Mouse (Mus musculus) heart, embryonic 15.5 days (tissue): Measurements from ENCODE around the gene Ltk. TPM values are rescaled to one million over a fixed set of nuclear protein-coding genes. Genes with fewer than 3 reads are reported as not detected.

Experiments
- ATAC-seq: fragments of 200-750 bp; cut with Nextera tagmentation; replicated peaks from 2 replicates; pipeline ENCODE4 v1.8.0; 2017; ENCODE audit warnings: low read depth, moderate TSS enrichment; ENCODE audit not compliant: insufficient number of reproducible peaks, insufficient read depth, low FRiP score
- H3K27ac ChIP-seq: fragments of 300-500 bp; sonication (generic); 2 replicates; pipeline ENCODE4 v1.5.1; 2015; ENCODE audit warnings: mild to moderate bottlenecking, inconsistent platforms
- H3K27me3 ChIP-seq: fragments of 300-500 bp; sonication (generic); 2 replicates; pipeline ENCODE4 v1.6.1; 2015; ENCODE audit warnings: inconsistent platforms
- H3K36me3 ChIP-seq: fragments of 300-500 bp; sonication (generic); 2 replicates; pipeline ENCODE4 v1.6.1; 2015; ENCODE audit warnings: mild to moderate bottlenecking, inconsistent platforms
- H3K4me1 ChIP-seq: fragments of 300-500 bp; sonication (generic); replicated peaks from 2 replicates; pipeline ENCODE4 v1.6.1; 2015; ENCODE audit warnings: inconsistent platforms
- H3K4me2 ChIP-seq: fragments of 300-500 bp; sonication (generic); 2 replicates; pipeline ENCODE4 v1.6.1; 2015; ENCODE audit warnings: inconsistent platforms, mild to moderate bottlenecking, moderate library complexity
- H3K4me3 ChIP-seq: fragments of 300-500 bp; sonication (generic); 2 replicates; pipeline ENCODE4 v1.5.1; 2015; ENCODE audit warnings: mild to moderate bottlenecking, inconsistent platforms
- H3K9ac ChIP-seq: fragments of 300-500 bp; sonication (generic); 2 replicates; pipeline ENCODE4 v1.6.1; 2015; ENCODE audit warnings: mild to moderate bottlenecking, inconsistent platforms
- H3K9me3 ChIP-seq: fragments of 300-500 bp; sonication (generic); replicated peaks from 2 replicates; pipeline ENCODE4 v1.6.1; 2016; ENCODE audit warnings: inconsistent platforms
- WGBS: fragments of 180-500 bp; shearing (Covaris S2); methylation state at CpG from one replicate; pipeline ENCODE4 v1.1.7; 2015; ENCODE audit warnings: mixed read lengths; 5-methylcytosine and 5-hydroxymethylcytosine counted together
- polyA plus RNA-seq: library from polyadenylated mRNA; unstranded; fragments of >200 nt; fragmentation: Nextera tagmentation; extraction: Ambion mirVana; gene quantifications from 2 replicates; pipeline ENCODE4 v1.2.1, GENCODE M21; 2015

Gene Ltk
- polyA plus RNA-seq, 1 experiment from 2014 or later = 0.10 TPM

DNA sequence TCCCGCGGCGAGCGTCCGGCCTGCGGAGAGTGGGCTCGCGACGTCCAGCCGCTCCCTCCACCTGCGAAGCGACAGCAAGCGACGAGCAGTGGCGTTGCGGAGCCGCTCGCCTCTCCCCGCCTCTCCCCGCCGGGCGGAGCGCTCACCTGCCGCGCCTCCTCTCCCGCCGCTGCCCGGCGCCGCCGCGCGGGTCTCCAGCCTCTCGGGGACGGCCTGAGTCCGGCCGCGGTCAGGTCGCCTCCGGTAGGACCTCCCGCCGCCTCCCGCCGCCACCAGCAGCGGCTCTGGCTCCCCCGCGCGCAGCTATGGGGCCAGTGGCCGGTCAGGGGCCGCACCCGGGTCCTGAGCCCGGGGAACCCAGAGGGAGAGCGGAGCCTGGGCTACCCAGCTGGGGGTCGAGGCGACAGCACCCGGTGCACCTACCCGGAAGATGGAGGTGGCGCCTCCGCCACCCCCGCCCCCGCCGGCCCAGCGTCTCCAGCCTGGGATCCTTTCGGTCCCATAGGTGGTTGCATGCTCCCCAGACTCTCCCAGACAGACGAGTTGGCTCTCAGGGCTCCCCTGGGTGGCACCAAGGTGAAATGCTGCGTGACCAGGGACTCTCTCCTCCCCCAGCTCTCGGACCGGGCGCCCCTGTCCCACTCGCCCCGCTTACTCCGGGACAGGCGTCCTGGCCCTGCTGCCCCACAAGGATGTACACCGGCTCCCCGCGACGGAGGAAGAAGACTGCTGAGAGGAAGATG is 2.0 kb downstream of the Ltk start:
- Histone ChIP-seq H3K27ac (no peak overlapping the region), H3K36me3 (no peaks in the 10 kb centered on the region; the same call in 1 of the 2 replicates), H3K27me3 (peaks cover 73% of the 10 kb centered on the region), H3K9ac (peak overlapping the region; percentile 60), H3K9me3 (no peaks in the 10 kb centered on the region), H3K4me1 (peaks cover 17% of the 10 kb centered on the region), H3K4me3 (peak overlapping the region; percentile 74), H3K4me2 (peak overlapping the region; percentile 100)
- WGBS = 1% methylated on average over 77 of the region's 77 CpGs
- ATAC-seq = 0 out of 2 replicates have a peak, but pooled peaks have one; percentile 43

DNA sequence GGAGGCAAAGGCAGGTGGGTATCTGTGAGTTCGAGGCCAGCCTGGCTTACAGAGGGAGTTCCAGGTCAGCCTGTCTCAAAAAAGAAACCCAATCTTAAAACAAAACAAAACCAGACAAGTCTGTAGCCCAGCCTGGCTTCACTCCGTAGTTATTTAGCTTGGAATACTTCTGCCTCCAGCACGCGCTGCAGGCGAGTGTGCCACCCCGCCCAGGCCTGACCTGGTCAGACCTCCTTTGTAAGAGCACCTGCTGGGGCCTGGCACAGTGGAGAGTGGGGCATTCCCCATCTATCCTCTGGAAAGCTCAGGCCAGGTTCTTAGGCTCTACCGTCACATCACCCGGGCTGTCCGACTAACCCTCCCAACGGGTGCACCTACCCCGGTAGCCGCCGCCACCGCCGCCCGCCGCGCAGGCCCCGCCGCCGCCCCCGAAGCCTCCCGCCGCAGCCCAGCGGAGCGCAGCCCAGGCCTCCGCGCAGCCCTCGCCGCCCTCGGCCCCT is 2.6 kb downstream of the Ltk start:
- WGBS = 6% methylated on average over 18 of the region's 31 CpGs
- Histone ChIP-seq H3K27ac (no peak overlapping the region), H3K4me1 (peaks cover 17% of the 10 kb centered on the region), H3K9me3 (no peaks in the 10 kb centered on the region), H3K4me3 (peak overlapping the region; percentile 74), H3K4me2 (peak overlapping the region; percentile 100), H3K9ac (peak overlapping the region; percentile 60), H3K36me3 (no peaks in the 10 kb centered on the region), H3K27me3 (peaks cover 79% of the 10 kb centered on the region)
- 0 out of 2 replicates have a peak, but pooled peaks have one; percentile 18 for ATAC-seq

GRCm38 (mm10) chr2:119749260-119749659 is 11.0 kb downstream of the Ltk start:
- H3K4me2 ChIP-seq = no peak overlapping the region
- H3K9me3 ChIP-seq = no peaks in the 10 kb centered on the region
- H3K27ac ChIP-seq = no peak overlapping the region
- H3K36me3 ChIP-seq = no peaks in the 10 kb centered on the region
- 62% methylated on average over 13 of the region's 13 CpGs for WGBS
- H3K9ac ChIP-seq = no peak overlapping the region
- peaks cover 59% of the 10 kb centered on the region for H3K27me3 ChIP-seq
- H3K4me1 ChIP-seq = peaks cover 10% of the 10 kb centered on the region
- no peak overlapping the region for H3K4me3 ChIP-seq
- no peak for ATAC-seq

DNA sequence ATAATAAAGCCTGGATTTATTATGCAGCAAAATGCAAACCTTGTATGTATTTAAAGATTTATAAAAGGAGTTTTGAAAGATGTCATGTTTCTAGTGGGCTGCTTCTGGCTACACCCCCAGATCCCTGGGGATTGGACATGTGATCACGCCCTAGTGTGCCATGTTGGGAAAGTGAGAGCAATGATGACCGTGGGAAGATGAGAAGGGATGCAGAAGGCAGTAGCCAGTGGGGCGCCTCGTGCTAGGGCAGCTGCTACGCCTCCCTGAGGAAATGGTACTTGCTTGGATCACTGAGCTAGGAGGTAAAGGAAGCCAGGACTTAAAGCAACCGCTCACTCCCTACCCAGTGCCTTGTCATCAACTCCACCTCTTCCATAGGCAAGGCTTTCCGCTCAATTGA is 12.7 kb downstream of the Ltk start:
- H3K36me3 ChIP-seq = no peaks in the 10 kb centered on the region
- no peaks in the 10 kb centered on the region for H3K9me3 ChIP-seq
- ATAC-seq = no peak
- H3K4me1 ChIP-seq = peaks cover 27% of the 10 kb centered on the region
- H3K4me2 ChIP-seq = no peak overlapping the region
- peaks cover 57% of the 10 kb centered on the region for H3K27me3 ChIP-seq
- H3K9ac ChIP-seq = no peak overlapping the region
- H3K4me3 ChIP-seq = no peak overlapping the region
- H3K27ac ChIP-seq = no peak overlapping the region
- WGBS = 74% methylated on average over 7 of the region's 7 CpGs

- ATAC-seq = no peak
- Histone ChIP-seq H3K4me3 (peak overlapping the region; percentile 37; the same call in 1 of the 2 replicates), H3K9ac (no peak overlapping the region), H3K9me3 (no peaks in the 10 kb centered on the region), H3K27ac (no peak overlapping the region), H3K36me3 (no peaks in the 10 kb centered on the region), H3K27me3 (peaks cover 36% of the 10 kb centered on the region), H3K4me1 (peaks cover 37% of the 10 kb centered on the region), H3K4me2 (peak overlapping the region; percentile 99)
- 3% methylated on average over 1 of the region's 1 CpGs for WGBS
Measured at GRCm38 (mm10) chr2:119745281-119745680, 14.9 kb downstream of the Ltk start.

- Histone ChIP-seq H3K4me3 (peak overlapping the region; percentile 37), H3K9ac (peak overlapping the region; percentile 40; the same call in 1 of the 2 replicates), H3K4me1 (peaks cover 37% of the 10 kb centered on the region), H3K4me2 (peak overlapping the region; percentile 99), H3K27ac (peak overlapping the region; percentile 63), H3K27me3 (peaks cover 28% of the 10 kb centered on the region), H3K9me3 (no peaks in the 10 kb centered on the region), H3K36me3 (no peaks in the 10 kb centered on the region)
- WGBS = 4% methylated on average over 46 of the region's 46 CpGs
- peak; percentile 20; the same call in 1 of the 2 replicates for ATAC-seq
Measured at GRCm38 (mm10) chr2:119744163-119745111, 15.8 kb downstream of the Ltk start.

DNA sequence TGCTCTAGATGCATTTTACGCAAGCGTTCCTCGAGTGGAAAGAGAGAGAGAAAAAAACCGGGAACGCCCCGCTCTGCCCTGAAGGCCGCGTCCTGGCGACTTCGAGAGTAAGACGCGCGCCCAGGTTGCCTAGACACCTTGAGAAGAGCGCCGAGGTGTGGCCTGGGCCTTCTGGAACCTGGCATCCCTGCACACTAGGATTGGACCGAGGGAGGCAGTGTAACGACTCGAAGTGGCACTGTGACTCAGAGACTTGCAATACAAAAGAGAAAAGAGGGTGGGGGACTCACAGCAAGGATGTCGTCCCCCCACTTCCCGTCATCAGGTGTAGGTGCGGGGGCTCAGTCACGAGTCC is 16.4 kb downstream of the Ltk start:
- Histone ChIP-seq H3K27me3 (peaks cover 22% of the 10 kb centered on the region), H3K4me1 (peaks cover 37% of the 10 kb centered on the region), H3K4me2 (peak overlapping the region; percentile 99), H3K9ac (peak overlapping the region; percentile 40; the same call in 1 of the 2 replicates), H3K9me3 (no peaks in the 10 kb centered on the region), H3K27ac (no peak overlapping the region), H3K36me3 (no peaks in the 10 kb centered on the region), H3K4me3 (peak overlapping the region; percentile 37)
- WGBS = 16% methylated on average over 22 of the region's 22 CpGs
- no peak for ATAC-seq

- peak overlapping the region; percentile 71 for H3K4me3 ChIP-seq
- peaks cover 37% of the 10 kb centered on the region for H3K4me1 ChIP-seq
- peak overlapping the region; percentile 73 for H3K9ac ChIP-seq
- H3K4me2 ChIP-seq = peak overlapping the region; percentile 99
- H3K9me3 ChIP-seq = no peaks in the 10 kb centered on the region
- ATAC-seq = no peak
- no peak overlapping the region for H3K27ac ChIP-seq
- 11% methylated on average over 30 of the region's 31 CpGs for WGBS
- no peaks in the 10 kb centered on the region for H3K36me3 ChIP-seq
- peaks cover 22% of the 10 kb centered on the region for H3K27me3 ChIP-seq
Measured at GRCm38 (mm10) chr2:119743176-119743807, 16.9 kb downstream of the Ltk start.

DNA sequence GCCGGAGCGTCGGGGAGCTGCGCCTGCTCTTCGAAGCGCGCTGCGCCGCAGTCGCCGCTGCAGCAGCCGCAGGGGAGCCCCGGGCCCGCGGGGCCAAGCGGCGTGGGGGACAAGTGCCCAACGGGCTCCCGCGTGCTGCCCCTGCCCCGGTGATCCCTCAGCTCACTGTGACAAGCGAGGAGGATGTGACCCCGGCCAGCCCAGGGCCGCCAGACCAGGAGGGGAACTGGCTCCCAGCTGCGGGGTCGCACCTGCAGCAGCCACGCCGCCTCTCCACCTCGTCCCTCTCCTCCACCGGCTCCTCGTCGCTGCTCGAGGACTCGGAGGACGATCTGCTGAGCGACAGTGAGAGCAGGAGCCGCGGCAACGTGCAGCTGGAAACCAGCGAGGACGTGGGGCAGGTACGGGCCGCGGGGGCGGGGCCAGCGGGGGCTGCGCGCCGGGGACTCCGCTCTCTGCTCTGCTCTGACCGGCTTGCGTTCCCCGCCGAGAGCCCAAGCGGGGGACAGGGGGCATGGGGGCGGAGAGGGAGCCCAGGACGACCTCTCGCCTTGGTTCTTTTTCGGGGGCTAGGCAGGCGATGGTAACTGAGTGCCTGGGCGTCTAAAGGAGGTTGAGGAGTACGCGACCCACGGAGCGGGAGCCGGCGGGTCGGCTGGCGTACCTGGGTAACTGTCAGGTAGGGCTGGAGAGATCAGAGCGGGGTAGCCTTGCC is 17.6 kb downstream of the Ltk start:
- H3K9me3 ChIP-seq = no peaks in the 10 kb centered on the region
- H3K4me3 ChIP-seq = peak overlapping the region; percentile 71
- peak overlapping the region; percentile 99 for H3K4me2 ChIP-seq
- H3K9ac ChIP-seq = peak overlapping the region; percentile 73
- ATAC-seq = peak; percentile 10; the same call in 1 of the 2 replicates
- under 1% methylated on average over 70 of the region's 70 CpGs for WGBS
- H3K27me3 ChIP-seq = peaks cover 22% of the 10 kb centered on the region
- H3K4me1 ChIP-seq = peaks cover 37% of the 10 kb centered on the region
- H3K36me3 ChIP-seq = no peaks in the 10 kb centered on the region
- no peak overlapping the region; the same call in 1 of the 2 replicates for H3K27ac ChIP-seq

DNA sequence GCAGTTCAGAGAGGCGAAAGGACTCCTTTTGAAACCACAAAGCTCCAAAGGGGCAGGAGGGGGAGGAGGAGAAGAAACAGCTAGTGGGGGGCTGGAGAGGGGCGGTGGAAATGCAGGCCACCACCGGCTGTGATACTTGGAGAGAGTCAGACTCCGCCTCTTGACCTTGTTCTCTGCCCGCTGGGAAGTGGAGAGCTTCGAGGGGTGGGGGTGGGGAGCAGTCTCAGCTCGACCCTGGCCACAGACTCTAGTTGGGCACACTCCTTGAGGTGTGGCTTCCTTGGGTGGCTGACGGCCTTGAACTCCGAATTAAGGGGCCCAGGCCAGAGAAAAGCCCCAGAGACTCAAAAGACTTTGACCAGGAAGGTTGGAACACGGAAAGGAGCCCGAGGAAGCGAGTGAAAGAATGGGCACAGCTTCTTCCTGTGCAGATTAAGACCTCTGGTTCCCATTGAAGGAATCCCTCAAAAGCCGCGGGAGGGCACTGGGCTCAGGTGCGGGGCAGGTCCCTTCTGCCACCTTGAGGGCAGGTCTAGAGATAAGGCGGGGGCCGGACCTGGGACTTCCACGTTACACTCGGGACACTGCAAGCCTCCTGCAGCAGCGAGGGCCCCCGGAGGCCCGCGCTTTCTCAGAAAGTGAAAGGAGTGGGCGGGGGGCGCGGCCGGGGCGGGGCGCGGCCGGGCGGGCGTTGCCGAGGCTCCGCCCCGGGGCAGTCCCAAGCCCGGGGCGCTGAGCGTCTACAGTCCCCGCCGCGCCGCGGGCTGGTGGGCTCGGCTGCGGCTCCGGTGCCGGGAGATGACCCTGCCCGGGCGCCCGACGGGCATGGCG is 18.4 kb downstream of the Ltk start, which contains the start of gene Itpka:
Itpka (plus strand) TSS at position 757 of the 831 bp plus-strand sequence.
- H3K27me3 ChIP-seq = peaks cover 22% of the 10 kb centered on the region
- H3K4me1 ChIP-seq = peaks cover 43% of the 10 kb centered on the region
- no peaks in the 10 kb centered on the region for H3K9me3 ChIP-seq
- H3K9ac ChIP-seq = peak within 1 kb of the TSS; percentile 73
- peak; percentile 85 for ATAC-seq
- H3K4me3 ChIP-seq = peak within 1 kb of the TSS; percentile 71
- H3K27ac ChIP-seq = peak within 1 kb of the TSS; percentile 88
- under 1% methylated on average over 43 of the region's 53 CpGs for WGBS
- H3K4me2 ChIP-seq = peak within 1 kb of the TSS; percentile 99
- no peaks in the 10 kb centered on the region for H3K36me3 ChIP-seq
